Mouse (Mus musculus) urinary bladder, postnatal 10 days (tissue): ENCODE measurements around the gene Tmem125.
"Not testable (repeated sequence)": the region's sequence is repeated elsewhere in the genome, so short reads cannot be mapped to it uniquely, and the experiment has no call there.

Source experiments
- DNase-seq: peaks from one replicate; pipeline ENCODE4 v3.0.0; 2022; ENCODE audit warnings: low spot score

Tmem125 gene

DNA sequence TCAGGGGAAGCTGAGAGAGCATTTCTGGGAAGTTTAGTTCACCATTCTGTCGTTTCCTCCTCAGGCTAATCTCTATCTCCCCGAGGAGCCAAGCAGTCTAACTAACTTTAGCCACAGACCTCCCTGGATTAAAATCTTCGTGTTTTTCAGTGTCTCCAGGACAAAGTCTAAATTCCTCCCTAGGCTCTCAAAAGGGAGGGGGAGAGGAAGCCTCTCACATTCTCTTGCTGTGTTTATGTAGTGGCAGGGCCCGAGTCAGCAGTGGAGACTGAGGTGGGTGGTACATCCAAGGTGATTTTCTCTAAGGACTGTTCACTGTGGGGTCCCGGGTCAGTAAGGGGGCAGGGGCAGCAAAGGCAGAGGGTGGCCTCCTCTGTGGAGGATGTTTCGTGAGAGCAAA is 6.0 kb downstream of the Tmem125 start:
- DNase-seq, result no peak

DNA sequence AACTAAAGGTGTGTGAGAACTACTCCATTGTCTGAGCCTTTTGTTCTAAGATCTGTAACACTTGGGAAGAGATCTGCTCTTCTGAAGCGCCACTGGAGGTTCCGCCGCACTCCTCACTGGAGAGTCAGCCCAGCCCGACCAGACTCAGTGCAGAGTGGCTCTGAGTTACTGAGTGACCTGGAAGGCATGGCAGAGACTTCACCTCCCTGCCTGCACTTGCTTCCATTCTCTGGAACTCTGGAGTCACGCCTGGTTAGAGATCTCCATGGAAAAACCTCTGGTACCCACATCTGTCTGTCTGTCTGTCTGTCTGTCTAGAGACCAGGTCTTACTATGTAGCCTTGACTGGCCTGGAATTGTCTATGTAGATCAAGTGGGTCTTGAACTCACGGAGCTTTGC is 8.2 kb downstream of the Tmem125 start:
- DNase-seq, result no peak

DNA sequence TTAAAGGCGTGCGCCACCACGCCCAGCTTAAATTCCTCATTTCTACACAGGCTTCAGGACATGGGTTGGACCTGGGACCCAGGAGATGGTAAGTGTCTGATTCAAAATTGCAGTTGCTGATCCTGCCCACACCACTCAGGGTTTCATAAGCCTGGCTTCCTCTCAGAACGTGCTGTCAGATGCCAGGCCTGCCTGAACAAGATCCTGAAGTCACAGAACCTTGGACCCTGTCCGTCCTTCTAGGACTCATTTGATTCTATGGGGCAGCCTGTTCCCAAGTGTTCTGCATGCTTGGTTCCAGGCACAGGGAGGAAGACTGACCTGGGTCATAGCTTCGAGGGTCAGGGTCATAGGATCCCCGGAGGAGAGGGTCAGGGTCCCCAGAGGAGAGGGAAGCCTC is 10.2 kb downstream of the Tmem125 start:
- no peak for DNase-seq

DNA sequence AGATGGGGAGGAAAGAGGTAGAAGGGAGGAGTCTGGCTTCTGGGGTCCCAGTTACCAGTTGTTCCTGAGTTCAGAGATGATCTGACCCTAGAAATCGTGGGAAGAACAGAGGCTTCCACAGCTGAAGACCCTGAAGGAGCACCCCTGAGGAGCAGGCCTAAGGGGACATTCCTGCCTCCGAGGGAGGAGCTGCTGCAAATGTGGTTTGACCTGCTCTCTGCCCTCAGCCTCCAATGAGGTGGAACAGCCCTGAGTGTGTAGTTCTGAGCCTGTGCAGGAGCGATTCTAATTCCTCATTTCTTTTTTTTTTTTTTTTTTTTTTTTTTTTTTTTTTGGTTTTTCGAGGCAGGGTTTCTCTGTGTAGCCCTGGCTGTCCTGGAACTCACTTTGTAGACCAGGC is 10.7 kb downstream of the Tmem125 start:
- DNase-seq, result no peak

DNA sequence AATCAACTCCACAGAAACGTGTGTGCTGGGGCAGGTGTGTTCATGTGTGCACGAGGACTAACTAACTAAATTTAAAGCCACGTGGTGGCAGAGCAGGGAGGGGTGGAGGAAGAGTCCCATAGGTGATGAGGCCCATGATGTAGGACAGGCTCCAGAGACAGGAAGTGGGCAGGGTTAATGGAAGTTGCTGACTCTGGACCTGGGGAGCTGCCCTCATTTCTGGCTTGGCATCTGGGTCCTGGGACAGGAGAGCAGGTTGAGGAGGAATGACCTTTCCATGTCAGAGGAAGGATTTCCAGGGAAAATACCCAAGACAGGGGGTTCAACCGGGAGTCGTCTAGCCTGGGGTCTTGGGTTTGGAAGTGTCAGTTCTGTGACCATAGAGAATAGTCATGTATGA is 11.2 kb downstream of the Tmem125 start:
- DNase-seq, result no peak

DNA sequence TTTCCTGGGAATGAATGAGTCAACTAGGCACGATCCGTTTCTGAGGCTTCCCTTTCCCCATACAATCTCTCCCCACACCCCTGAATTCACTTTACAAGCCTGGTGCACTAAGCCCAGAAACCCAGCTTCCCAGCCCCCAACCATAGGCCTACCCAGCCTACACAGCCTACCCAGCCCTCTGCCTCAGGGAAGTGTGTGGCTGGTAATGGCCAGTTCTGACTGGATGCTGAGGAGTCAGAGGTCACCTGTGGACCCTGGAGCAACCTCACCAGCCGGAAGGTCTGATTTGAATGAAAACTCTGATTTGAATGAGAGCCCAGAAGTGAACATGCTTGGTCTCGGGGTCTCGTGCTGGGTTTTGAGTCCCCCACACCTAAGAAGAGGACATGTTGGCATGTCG is 16.1 kb downstream of the Tmem125 start:
- no peak for DNase-seq

DNA sequence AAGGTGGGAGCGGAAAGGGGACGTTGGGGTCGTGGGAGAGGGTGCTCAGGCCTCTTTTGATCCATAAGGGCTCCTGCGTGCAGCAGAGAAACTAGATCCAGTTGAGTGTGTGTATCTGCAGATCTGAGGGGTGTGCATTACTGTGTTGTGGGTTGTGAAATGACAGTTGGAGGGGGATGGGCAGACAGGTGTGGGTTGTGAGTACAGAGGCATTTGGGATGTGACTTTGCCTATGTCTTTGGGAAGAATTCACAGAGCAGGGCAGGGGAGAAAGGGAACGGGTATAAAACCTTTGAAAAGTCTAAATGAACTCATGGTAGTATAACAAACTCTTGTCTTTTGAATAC is 16.5 kb downstream of the Tmem125 start:
- DNase-seq, result no peak

DNA sequence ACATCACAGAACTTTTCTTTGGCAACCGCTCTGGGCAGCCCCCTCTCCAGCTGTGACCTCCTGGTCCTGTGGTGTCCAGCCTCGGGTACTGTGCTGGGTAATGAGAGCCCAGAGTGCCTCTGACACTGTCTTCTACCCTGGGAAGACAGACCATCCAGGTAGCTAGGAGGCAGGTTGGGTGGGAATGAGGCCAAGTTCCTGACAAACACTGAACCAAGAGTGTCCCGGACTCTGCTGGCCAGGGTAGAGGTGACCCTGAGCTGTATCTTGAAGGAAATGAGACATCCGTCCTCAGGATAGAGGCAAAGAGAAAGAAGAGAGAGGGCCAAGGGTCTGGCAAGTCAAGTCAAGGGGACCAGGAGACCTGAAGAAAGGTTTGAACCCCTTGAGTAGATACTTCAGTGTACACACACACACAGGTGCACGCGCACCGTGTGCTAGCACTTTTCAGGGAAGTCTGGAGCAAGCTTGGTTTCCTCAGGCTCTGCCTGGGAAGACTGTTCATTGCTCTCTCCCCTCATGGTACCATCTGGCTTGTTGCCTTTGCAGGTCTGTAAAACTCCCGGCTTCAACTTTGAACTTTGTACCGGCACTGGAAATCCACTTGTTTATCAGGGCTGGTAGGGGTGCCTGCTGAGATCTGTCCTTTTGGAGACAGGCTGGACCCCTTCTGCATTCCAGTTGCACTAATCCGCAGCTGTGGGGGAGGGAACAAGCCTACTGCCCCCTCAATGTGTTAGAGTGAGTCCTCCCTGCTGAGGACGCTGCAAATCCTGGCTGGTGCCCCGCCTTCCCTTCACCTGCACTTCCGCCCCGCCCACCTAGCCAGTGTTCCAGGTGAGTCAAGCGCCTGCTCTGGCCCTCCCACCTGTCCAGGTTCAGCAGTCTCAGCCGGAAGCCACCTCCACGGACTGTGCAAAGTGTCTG is 17.2 kb downstream of the Tmem125 start, which contains the start of gene 2610528J11Rik:
2610528J11Rik (plus strand) TSS at position 592 of the 927 bp plus-strand sequence.
- no peak for DNase-seq

DNA sequence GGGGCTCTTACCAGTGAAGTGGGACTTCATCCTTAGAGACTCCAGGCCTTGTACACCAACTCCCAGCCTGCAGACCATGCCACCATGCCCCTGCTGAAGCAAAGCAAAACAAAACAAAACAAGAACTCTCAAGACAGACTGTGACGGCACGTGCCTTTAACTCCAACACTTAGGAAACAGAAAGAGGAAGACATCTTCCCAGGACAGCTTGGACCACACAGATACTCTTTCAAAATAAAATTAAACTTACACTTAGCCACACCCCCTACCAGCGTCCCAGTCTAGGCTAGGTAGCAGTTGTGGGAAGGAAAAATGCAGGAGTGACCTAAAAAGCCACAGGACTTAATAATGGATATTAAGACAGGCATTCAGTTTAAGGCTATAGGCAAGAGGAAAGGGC is 18.1 kb downstream of the Tmem125 start:
- no peak for DNase-seq

DNA sequence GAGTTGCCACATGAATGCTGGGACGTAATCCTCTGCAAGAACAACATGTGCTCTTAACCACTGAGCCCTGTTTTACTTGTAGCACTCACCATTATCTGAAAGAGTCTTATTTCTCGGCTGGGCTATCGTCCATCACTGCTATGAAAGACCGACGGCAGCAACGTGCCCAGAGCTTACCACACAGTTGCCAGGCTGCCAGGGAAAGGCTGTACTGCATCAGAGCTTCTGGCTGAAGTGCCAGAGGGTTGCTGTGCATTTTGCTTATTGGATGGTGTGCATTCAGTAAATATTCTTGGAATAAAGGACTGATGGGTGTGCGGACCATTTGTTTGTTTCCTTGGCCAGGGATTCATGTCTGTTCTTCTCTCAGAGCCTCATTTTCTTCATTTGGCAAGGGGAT is 19.9 kb downstream of the Tmem125 start:
- DNase-seq, result no peak

DNA sequence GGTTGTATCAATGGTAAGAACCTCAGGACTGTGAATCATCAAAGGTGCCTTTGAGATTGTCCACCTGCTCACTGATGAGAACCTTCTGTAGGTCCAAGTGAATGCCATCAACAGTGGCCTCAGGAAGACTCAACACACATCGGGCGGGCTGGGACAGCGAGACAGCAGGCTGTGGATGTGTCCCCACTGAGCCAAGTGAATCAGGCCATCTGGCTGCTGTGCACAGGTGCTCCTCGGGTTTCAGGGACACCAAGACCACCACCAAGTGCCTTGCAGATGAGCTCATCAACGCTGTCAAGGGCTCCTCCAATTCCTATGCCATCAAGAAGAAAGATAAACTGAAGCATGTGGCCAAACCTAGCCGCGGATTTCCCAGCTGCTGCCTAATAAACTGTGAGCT is 21.6 kb downstream of the Tmem125 start:
- DNase-seq, result no peak

DNA sequence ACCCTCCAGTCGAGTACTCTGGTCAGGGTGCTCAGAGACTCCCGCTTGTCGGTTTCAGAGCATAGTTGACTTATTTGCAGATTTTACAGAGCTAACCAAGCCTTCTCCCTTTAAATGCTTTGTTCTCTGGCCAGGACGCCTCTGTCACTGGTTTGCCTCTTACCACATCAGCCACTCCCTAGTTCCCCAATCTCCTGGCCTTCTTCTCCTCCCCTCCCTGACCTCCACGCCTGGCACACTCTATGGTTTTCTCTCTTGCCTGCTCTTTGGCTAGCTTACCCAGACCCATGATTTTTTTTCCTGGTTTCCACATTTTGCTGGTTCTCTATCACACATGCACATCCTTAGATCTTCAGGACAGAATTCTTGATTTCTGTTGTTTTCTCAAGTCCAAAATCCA is 25.6 kb downstream of the Tmem125 start:
- no peak for DNase-seq

DNA sequence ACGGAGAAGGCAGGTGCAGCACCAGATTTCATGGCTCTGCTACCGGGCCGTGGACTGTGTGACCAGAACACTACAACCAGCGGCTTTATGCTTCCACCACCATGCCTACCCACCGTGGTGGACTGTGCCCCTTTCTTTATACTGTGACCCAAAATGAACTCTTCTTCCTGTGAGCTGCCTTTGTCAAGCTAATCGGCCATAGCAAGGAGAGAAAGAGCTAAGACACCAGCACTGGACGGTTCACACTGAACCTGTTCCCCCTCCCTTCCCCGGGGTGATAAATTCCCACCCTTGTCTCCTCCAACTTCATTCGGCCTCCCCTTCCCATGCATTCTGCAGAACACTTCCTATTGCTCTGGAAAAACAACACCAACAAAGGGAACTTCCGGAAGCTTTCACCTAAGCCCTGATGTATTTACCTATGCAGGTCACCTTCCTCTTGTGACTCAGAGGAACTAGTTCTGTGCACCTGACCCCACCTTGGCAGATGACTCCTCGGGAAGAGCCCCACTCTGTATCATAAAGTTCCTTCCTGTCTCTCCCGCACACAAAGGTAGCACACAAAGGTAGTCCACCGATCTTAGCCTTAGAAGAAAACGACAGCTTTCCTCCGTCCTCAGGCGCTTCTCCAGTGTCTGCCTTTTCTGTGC is 26.2 kb downstream of the Tmem125 start:
- no peak for DNase-seq

DNA sequence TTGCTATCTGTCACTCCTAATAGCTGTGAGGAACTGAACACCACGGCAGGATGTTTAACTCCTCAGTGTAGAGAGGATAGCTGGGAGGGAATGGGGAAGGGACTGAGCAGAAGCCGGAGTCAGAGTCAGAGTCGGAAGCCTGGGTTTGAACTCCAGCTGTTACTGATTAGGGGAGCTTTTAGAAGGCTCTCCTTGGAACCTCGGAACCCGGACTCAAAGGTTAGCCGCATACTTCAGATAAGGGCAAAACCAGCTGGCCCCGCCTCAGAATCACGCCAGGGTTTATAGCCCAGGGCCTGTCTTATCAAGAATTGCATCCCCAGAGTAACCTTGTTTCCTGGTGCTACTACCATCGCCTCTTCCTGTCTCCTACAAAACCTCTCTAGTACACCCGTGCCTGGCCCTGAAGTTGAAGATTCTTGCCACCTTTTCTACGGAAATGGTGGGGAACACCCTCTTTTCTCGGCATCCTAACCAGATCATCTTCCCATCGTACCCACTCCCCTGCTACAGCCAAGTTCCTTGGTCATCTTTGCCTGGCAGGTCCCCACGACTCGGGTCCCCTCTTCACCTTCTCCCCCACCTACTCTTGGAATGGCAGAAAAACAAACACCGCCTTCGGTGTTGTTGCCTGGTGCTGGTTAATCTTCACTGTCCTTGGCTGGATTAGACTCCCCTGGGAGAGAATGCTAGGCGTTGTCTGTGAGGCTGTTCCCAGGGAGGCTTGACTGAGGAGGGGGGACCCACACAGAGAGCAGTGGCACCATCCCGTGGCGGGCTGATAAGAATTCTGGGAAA is 26.9 kb downstream of the Tmem125 start:
- DNase-seq, result no peak

DNA sequence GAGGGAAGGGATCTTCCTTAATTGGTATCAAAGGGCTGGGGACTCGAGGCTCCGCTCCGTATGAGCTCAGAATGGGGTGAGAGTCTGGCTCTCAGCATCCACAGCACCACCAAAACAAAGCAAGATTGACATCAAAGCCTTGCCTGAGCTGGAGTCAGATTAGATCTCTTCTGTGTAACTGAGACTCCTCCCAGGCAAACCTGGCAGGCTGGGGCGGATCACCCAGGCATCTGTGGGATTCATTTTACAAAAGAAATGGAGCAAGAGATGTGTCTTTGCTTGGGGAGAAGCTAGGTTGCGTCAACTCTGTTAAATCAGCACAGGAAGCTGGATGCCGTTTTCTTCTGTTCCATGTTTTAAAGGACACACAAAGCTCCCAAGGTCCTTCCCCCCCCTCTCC is 34.8 kb downstream of the Tmem125 start:
- no peak for DNase-seq

DNA sequence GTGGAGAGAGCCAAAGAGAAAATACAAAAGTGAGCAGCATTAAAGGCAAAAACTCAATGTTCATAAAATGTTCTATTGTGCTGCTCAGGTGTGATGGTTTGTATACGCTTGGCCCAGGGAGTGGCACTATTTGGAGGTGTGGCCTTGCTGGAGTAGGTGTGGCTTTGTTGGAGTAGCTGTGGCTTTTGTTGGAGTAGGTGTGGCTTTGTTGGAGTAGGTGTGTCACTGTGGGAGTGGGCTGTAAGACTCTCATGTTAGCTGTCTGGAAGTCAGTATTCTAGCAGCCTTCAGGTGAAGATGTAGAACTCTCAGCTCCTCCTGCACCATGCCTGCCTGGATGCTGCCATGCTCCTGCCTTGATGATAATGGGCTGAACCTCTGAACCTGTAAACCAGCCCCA is 36.7 kb downstream of the Tmem125 start:
- DNase-seq, result not testable (repeated sequence)

DNA sequence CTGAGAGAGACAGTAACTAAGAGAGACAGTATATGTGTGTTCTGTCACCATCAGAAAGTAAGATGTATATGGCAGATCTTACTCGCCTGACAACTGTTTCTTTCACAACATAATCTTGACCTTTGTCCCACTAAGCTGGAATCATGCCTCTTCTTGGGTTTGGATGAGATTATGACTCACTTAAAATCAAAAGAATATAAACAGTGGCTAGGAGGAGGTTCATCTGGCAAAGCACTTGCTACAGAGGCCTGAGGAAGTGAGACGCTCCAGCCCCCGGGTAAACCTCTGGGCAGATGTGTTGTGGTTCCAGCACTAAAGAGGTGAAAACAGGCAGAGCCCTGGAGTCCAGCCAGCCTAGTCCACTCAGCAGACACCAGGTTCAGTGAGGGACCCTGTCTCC is 38.3 kb downstream of the Tmem125 start:
- DNase-seq, result no peak

DNA sequence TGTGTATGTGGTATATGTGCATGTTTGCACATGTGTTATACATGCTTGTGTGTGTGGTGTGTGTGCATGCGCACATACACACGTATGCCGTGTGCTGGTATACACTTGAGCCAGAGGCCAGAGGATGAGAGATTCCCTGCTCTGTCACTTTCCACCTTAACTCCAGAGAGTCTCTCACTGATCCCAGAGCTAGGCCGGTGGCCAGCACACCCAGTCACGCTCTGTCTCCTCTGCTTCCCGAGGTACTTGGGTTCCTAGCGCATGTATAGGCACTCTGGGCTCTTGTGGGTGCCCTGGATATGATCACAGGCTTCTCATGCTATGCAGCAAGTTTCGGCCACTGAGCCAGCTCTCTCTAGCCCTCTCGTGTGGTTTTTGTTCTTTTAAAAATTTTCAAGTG is 43.1 kb downstream of the Tmem125 start:
- no peak for DNase-seq

DNA sequence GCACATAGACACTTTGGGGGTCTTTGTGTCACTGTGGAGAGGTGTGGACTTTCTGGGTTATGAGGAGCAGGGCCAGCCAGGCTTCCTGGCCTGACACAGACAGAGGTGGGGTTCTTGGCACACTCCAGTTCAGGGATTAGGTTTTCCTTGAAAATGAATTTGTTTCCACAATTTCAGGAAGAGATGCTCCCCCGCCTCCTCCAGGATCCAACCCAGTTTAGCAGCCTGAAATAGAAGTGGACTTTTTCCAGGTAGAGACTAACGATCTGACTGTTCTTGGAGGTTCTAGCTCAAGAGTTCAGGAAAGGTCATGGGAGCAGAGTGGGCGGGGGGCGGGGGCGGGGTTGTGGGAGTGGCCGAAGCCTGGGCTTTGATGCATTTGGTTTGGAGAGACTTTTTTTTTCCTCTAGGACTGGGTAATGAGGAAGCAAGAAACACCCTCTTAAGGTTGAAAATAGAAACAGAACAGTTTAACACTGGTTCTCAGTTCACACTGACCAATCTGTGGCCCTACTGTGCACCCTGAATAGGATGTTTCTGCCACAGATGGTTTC is 43.6 kb downstream of the Tmem125 start:
- DNase-seq, result no peak
